Mouse (Mus musculus): ENCODE data around the gene Ctnnbip1.

GRCm38 (mm10) chr4:149556111-149556510 lies 38.1 kb downstream of the Ctnnbip1 start:
- no peak for TF ChIP-seq CTCF (IDR thresholded peaks at IDR 0.05; ENCODE audit: extremely low read depth, insufficient read depth, low read length)
- TF ChIP-seq POLR2A (IDR thresholded peaks at IDR 0.05; ENCODE audit: extremely low read depth, insufficient read depth, low read length), result 0 out of 2 replicates have a peak, but pooled peaks have one; percentile 34

Measured in cortical plate, adult 2 months (tissue).